Mouse (Mus musculus) hindbrain, embryonic 16.5 days (tissue): Measurements from ENCODE around the gene Rpp40. TPM values are rescaled to one million over a fixed set of nuclear protein-coding genes. Genes with fewer than 3 reads are reported as not detected.

Experiments used
- ATAC-seq: fragments of 200-750 bp; cut with Nextera tagmentation; 2 replicates; pipeline ENCODE4 v1.8.0; 2017; ENCODE audit warnings: moderate TSS enrichment, moderate library complexity
- H3K27ac ChIP-seq: fragments of 300-500 bp; sonication (generic); 2 replicates; pipeline ENCODE4 v1.5.1; 2014; ENCODE audit warnings: low read depth, mild to moderate bottlenecking, control low read depth, low read length, moderate library complexity
- H3K27me3 ChIP-seq: fragments of 300-500 bp; sonication (generic); replicated peaks from 2 replicates; pipeline ENCODE4 v1.6.1; 2014; ENCODE audit warnings: low read length; ENCODE audit not compliant: control insufficient read depth, insufficient read depth
- H3K36me3 ChIP-seq: fragments of 300-500 bp; sonication (generic); 2 replicates; pipeline ENCODE4 v1.6.1; 2014; ENCODE audit warnings: mild to moderate bottlenecking, low read length, moderate library complexity, mixed read lengths; ENCODE audit not compliant: control insufficient read depth, insufficient read depth
- H3K4me1 ChIP-seq: fragments of 300-500 bp; sonication (generic); 2 replicates; pipeline ENCODE4 v1.6.1; 2014; ENCODE audit warnings: low read depth, low read length; ENCODE audit not compliant: control insufficient read depth, insufficient read depth
- H3K4me2 ChIP-seq: fragments of 300-500 bp; sonication (generic); 2 replicates; pipeline ENCODE4 v1.6.1; 2014; ENCODE audit warnings: mild to moderate bottlenecking, low read length, control low read depth, moderate library complexity
- H3K4me3 ChIP-seq: fragments of 300-500 bp; sonication (generic); 2 replicates; pipeline ENCODE4 v1.5.1; 2014; ENCODE audit warnings: mild to moderate bottlenecking, low read length, control low read depth, moderate library complexity
- H3K9ac ChIP-seq: fragments of 300-500 bp; sonication (generic); 2 replicates; pipeline ENCODE4 v1.6.1; 2014; ENCODE audit warnings: low read depth, mild to moderate bottlenecking, control low read depth, low read length, moderate library complexity
- H3K9me3 ChIP-seq: fragments of 300-500 bp; sonication (generic); 2 replicates; pipeline ENCODE4 v1.6.1; 2014; ENCODE audit warnings: mild to moderate bottlenecking, low read length, moderate library complexity; ENCODE audit not compliant: control insufficient read depth
- WGBS: fragments of 180-500 bp; shearing (Covaris S2); extraction: QIAGEN DNeasy Blood & Tissue Kit; methylation state at CpG from one replicate; pipeline ENCODE4 v1.1.7; 2014; 5-methylcytosine and 5-hydroxymethylcytosine counted together
- polyA plus RNA-seq: library from polyadenylated mRNA; unstranded; fragments of >200 nt; fragmentation: Nextera tagmentation; extraction: Ambion mirVana; gene quantifications from 2 replicates; pipeline ENCODE4 v1.2.1, GENCODE M21; 2015

Gene Rpp40
- polyA plus RNA-seq, 1 experiment from 2014 or later, result 8.3 TPM

DNA sequence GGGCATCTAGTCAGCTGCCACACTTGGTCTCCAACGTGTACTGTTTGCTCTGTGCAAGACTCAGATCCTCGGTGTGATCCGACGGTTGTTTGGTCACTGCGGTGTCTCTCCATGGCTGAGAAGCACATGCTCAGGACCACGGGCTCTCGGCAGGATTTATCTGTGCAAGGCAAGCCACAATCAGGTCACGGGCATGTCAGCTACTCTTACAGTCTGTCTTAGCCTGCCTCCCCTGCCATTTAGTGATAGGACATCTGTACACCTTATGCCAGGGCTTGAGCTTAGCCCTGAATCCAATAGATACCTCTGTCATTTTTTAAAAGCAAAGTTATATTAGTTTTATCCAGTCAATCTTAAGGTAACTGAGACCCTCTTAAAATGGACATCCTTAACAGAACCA, 35.5 kb downstream of the Rpp40 start:
- ATAC-seq, result no peak
- H3K4me1 ChIP-seq, result no peaks in the 10 kb centered on the region
- 87% methylated on average over 8 of the region's 8 CpGs for WGBS

DNA sequence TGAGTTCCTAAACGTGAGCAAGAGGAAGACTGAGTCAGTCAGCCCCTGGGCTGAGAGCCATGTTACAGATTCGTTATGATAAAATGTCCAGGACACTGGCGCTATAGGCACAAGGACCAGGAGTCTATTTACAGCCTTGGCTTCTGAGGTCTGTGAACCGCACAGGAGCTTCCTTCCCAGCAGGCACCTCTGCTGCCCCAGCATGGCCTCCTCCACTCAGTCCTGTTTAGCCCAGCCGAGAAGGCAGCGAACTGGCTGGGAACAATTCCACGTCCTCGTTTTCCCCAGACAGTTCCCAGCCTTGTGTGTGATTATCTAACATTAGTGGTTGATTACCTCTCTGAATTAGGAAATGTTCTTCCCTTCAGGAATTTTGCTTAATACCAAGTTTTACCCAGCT, 45.2 kb downstream of the Rpp40 start:
- Histone ChIP-seq H3K9me3 (no peaks in the 10 kb centered on the region), H3K27ac (no peak overlapping the region), H3K36me3 (0 out of 2 replicates have a peak, but pooled peaks cover 2% of the 10 kb centered on the region), H3K27me3 (no peaks in the 10 kb centered on the region), H3K4me2 (no peak overlapping the region), H3K4me1 (no peaks in the 10 kb centered on the region), H3K9ac (no peak overlapping the region), H3K4me3 (no peak overlapping the region)
- 78% methylated on average over 8 of the region's 8 CpGs for WGBS
- no peak for ATAC-seq

More for the DNA sequence above, 35.5 kb downstream of the Rpp40 start:
- Histone ChIP-seq H3K4me2 (no peak overlapping the region), H3K36me3 (0 out of 2 replicates have a peak, but pooled peaks cover 2% of the 10 kb centered on the region), H3K27me3 (no peaks in the 10 kb centered on the region), H3K9ac (no peak overlapping the region), H3K4me3 (no peak overlapping the region), H3K9me3 (no peaks in the 10 kb centered on the region), H3K27ac (no peak overlapping the region)

DNA sequence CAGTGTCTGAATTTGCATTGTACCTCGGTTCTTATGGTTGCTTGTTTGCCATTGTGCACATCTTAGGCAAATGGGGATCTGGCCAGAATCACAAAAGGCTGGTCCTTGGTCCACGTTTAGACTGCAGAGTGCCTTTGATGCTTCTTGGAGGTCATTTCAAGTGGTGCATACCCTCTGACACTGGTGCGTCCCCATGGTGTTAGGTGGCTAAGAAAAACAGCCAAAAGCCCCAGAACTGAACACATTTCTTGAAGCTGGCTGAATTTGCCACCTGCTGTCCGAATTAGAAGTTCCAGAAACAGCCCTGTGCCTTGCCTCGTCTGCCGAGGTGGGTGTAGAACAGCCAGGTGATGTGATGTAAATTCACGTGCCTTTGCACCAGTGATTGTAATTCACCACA, 48.7 kb downstream of the Rpp40 start:
- Histone ChIP-seq H3K4me3 (no peak overlapping the region), H3K4me2 (no peak overlapping the region), H3K9ac (no peak overlapping the region), H3K27me3 (no peaks in the 10 kb centered on the region), H3K36me3 (0 out of 2 replicates have a peak, but pooled peaks cover 2% of the 10 kb centered on the region), H3K4me1 (no peaks in the 10 kb centered on the region), H3K9me3 (no peaks in the 10 kb centered on the region), H3K27ac (no peak overlapping the region)
- WGBS, result 81% methylated on average over 7 of the region's 7 CpGs
- ATAC-seq, result no peak

DNA sequence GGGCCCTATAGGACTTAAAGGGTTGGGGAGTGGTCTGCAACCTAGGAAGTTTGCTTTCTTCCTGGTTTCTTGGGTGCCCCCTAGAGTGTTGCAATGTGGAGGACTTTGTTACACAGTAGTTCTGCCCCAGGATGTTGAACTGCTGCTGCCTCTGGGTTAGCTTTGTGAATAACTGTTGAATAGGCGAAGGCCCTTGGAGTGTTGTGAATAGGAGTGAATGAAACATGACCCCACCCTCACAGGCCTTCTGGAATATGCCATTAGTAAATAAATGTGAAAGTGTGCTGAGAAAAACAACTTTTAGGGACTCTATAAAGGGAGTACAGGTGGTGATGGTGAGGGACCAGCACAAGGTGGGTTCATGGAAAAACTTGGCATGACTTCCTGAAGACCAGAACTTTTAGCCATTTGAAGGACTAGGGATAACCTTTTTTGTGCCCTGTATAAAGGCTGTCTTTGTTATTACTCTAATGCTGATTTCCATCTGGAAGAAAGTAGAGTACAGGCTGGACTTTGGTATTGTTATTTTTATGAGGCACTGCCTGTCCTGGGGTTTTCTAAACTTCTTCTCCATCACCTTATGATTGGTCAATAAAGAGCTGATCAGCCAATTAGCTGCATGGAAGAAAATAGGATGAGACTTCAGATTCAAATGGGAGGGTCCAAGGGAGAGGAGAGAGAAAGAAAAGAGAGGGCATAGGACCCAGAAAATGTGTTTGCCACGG, 53.1 kb downstream of the Rpp40 start:
- no peaks in the 10 kb centered on the region for H3K4me1 ChIP-seq
- H3K9me3 ChIP-seq, result no peaks in the 10 kb centered on the region
- no peak overlapping the region for H3K9ac ChIP-seq
- no peaks in the 10 kb centered on the region for H3K27me3 ChIP-seq
- H3K4me3 ChIP-seq, result no peak overlapping the region
- no peak overlapping the region for H3K4me2 ChIP-seq
- H3K27ac ChIP-seq, result no peak overlapping the region
- WGBS, result 62% methylated on average over 2 of the region's 2 CpGs
- H3K36me3 ChIP-seq, result 0 out of 2 replicates have a peak, but pooled peaks cover 2% of the 10 kb centered on the region
- no peak for ATAC-seq

DNA sequence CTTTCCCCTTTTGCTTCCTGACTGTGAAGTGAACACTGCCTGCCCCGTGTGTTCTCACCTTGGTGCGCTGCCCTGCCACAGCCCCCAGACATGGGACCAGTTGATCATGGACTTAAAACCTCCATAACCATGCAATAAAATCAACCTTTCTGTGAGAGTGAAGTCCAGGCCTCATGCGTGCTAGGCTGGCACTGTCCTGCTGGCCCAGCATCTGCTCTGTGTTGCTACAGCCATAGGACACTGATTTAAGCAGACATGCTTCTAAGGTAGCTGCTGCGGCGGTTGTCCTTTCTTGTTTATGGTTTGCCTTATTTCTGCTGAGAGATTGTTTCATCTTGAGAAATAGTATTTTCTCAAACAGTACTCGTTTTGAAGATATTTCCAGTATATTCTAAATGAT, 54.6 kb downstream of the Rpp40 start:
- Histone ChIP-seq H3K4me3 (no peak overlapping the region), H3K9ac (no peak overlapping the region), H3K27me3 (no peaks in the 10 kb centered on the region), H3K4me1 (no peaks in the 10 kb centered on the region), H3K4me2 (no peak overlapping the region), H3K27ac (no peak overlapping the region), H3K9me3 (no peaks in the 10 kb centered on the region), H3K36me3 (no peaks in the 10 kb centered on the region)
- ATAC-seq, result no peak
- 88% methylated on average over 6 of the region's 6 CpGs for WGBS

DNA sequence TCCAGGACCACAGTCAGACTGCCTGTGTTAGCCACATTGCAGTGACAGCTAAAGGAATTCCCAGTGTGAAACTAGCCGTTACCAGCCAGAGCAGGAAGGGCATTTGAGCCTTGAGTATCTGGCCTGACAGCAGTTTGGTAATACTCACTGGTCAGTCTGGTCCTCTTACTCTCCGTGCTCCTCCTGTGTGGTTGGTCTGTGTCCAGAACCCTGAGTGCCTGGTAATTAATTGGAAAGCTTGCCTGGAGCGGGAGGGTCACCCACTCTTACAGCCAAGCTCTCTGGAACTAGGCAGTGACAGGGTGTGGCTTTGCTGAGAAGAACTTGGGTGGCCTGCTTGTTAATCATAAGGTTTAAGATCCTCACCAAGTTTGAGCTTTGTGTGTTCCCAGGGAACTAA, 57.5 kb downstream of the Rpp40 start:
- H3K9ac ChIP-seq, result no peak overlapping the region
- 80% methylated on average over 3 of the region's 3 CpGs for whole genome bisulfite sequencing
- H3K9me3 ChIP-seq, result no peaks in the 10 kb centered on the region
- no peak overlapping the region for H3K4me3 ChIP-seq
- no peaks in the 10 kb centered on the region for H3K36me3 ChIP-seq
- no peak for ATAC-seq
- H3K27me3 ChIP-seq, result no peaks in the 10 kb centered on the region
- H3K27ac ChIP-seq, result no peak overlapping the region
- no peaks in the 10 kb centered on the region for H3K4me1 ChIP-seq
- no peak overlapping the region for H3K4me2 ChIP-seq

DNA sequence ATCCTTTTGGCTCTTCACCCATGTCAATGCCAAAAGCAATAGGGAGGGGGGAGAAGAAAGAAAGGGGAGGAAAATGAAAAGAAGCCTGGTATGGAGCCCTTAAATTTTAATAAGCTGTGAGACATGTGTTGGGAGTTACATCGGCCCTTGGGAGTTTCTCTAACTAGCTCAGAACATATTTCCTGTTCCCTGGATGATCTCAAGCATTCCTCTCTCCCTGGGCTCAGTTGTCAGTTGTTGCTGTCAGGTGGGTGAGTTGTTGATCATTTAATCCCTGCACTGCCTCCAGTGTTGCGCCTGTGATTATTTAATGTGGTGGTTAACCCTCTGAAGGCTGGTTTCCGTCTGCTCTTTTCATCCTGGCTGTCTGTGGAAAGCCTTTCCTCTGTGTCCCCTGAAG, 60.9 kb downstream of the Rpp40 start:
- Histone ChIP-seq H3K27me3 (no peaks in the 10 kb centered on the region), H3K4me1 (no peaks in the 10 kb centered on the region), H3K4me2 (no peak overlapping the region), H3K36me3 (no peaks in the 10 kb centered on the region), H3K9ac (no peak overlapping the region), H3K4me3 (no peak overlapping the region), H3K9me3 (no peaks in the 10 kb centered on the region), H3K27ac (no peak overlapping the region)
- ATAC-seq, result no peak
- 64% methylated on average over 3 of the region's 3 CpGs for WGBS

Other genes with a start within 250 kb of the Rpp40 start
- gene Cdyl, start 246.5 kb downstream of the Rpp40 start, polyA plus RNA-seq, result 2.6 and 4.2 TPM in 2 replicates
- 0.56 and 1.2 TPM in 2 replicates for gene Ppp1r3g, start 52.5 kb upstream of the Rpp40 start, polyA plus RNA-seq
- gene Fars2, start 211.1 kb upstream of the Rpp40 start, polyA plus RNA-seq, result 29.2 and 29.4 TPM in 2 replicates
- 38.8 and 40.0 TPM in 2 replicates for gene Lyrm4, start 211.2 kb upstream of the Rpp40 start, polyA plus RNA-seq